Mouse (Mus musculus) ES-E14 (cell line): ENCODE data around the gene Sphk2. TPM values are rescaled to one million over a fixed set of nuclear protein-coding genes. Genes with fewer than 3 reads are reported as not detected.

Source experiments
- DNase-seq: peaks from one replicate; pipeline ENCODE4 v3.0.0-alpha.2; 2013; ENCODE audit warnings: low read depth, low spot score
- H3K27ac ChIP-seq: 2 replicates; pipeline ENCODE4 v1.5.1; 2012; ENCODE audit warnings: low read depth, mild to moderate bottlenecking, low read length, moderate library complexity, mixed read lengths; ENCODE audit not compliant: poor library complexity, insufficient read depth, severe bottlenecking
- H3K36me3 ChIP-seq: 2 replicates; pipeline ENCODE4 v1.6.1; 2012; ENCODE audit warnings: mild to moderate bottlenecking, low read length, moderate library complexity, mixed read lengths; ENCODE audit not compliant: control insufficient read depth, poor library complexity, insufficient read depth, severe bottlenecking
- H3K4me1 ChIP-seq, 2 experiments: fragments of 150-350 bp in 1 of 2; sonication (generic) in 1 of 2; 2 replicates each; pipeline ENCODE4 v1.6.1; 2012; ENCODE audit warnings: low read length in 2 of 2, mild to moderate bottlenecking in 1 of 2, mixed read lengths in 1 of 2; ENCODE audit not compliant: control insufficient read depth in 2 of 2, insufficient read depth in 2 of 2, poor library complexity in 1 of 2
- H3K4me3 ChIP-seq, 2 experiments: fragments of 150-350 bp in 1 of 2; sonication (generic) in 1 of 2; 2 replicates each; pipeline ENCODE4 v1.5.1; 2012; ENCODE audit warnings: low read length in 2 of 2, low read depth in 1 of 2, mild to moderate bottlenecking in 1 of 2, mixed read lengths in 1 of 2; ENCODE audit not compliant: insufficient read depth in 1 of 2, poor library complexity in 1 of 2, severe bottlenecking in 1 of 2
- H3K9ac ChIP-seq: 2 replicates; pipeline ENCODE4 v1.6.1; 2012; ENCODE audit warnings: low read depth, mild to moderate bottlenecking, low read length, mixed read lengths; ENCODE audit not compliant: poor library complexity, insufficient read depth, severe bottlenecking
- H3K9me3 ChIP-seq: fragments of 150-350 bp; sonication (generic); 2 replicates; pipeline ENCODE4 v1.6.1; 2012; ENCODE audit warnings: low read depth, mild to moderate bottlenecking, low read length; ENCODE audit not compliant: control insufficient read depth, insufficient read depth
- CHD2 ChIP-seq: IDR thresholded peaks from 2 replicates; pipeline ENCODE4 v1.6.1; 2014; ENCODE audit warnings: mild to moderate bottlenecking, low read depth, low read length, inconsistent platforms
- HCFC1 ChIP-seq: IDR thresholded peaks from 2 replicates; pipeline ENCODE4 v1.6.1; 2012; ENCODE audit warnings: low read length, inconsistent platforms, borderline replicate concordance; ENCODE audit not compliant: insufficient read depth
- MAFK ChIP-seq: IDR thresholded peaks from 2 replicates; pipeline ENCODE4 v1.6.1; 2014; ENCODE audit warnings: mild to moderate bottlenecking, low read depth, low read length, inconsistent platforms; ENCODE audit not compliant: insufficient read depth
- ZC3H11A ChIP-seq: IDR thresholded peaks from 2 replicates; pipeline ENCODE4 v1.6.1; 2012; ENCODE audit warnings: low read depth, mild to moderate bottlenecking, inconsistent platforms, low read length, borderline replicate concordance
- ZNF384 ChIP-seq: IDR thresholded peaks from 2 replicates; pipeline ENCODE4 v1.6.1; 2012; ENCODE audit warnings: low read depth, low read length, inconsistent platforms
- in situ Hi-C, 2 experiments: fragments of 600-800 bp; cut with MboI; formaldehyde crosslinking; loops; one replicate each; pipeline ENCODE4 v1.15.1; 2025; ENCODE audit warnings: low sequenced_read_pairs in 2 of 2, inconsistent platforms in 1 of 2; ENCODE audit not compliant: unreplicated experiment in 2 of 2
- total RNA-seq: library from RNA; depleted of rRNA; stranded (reverse); fragments of 300-350 nt; gene quantifications from 2 replicates; pipeline ENCODE4 v1.2.3, GENCODE M21; 2012

Sphk2 gene
- total RNA-seq, 1 experiment: 21.5 TPM

GRCm38 (mm10) chr7:45722348-45722713 is 4.5 kb upstream of the Sphk2 start:
- Histone ChIP-seq H3K9ac (no peak overlapping the region), H3K36me3 (peaks cover 65% of the 10 kb centered on the region), H3K4me3 (no peak overlapping the region), H3K9me3 (no peaks in the 10 kb centered on the region), H3K4me1 (peaks cover 0 to 8% of the 10 kb centered on the region in 2 experiments; a peak in 1 of 4 replicates), H3K27ac (no peak overlapping the region)
- no peak for TF ChIP-seq HCFC1
- TF ChIP-seq ZNF384: no peak
- TF ChIP-seq MAFK: no peak
- TF ChIP-seq CHD2: no peak
- TF ChIP-seq ZC3H11A: no peak
- DNase-seq: no peak
- in situ Hi-C loops: no loop called here

GRCm38 (mm10) chr7:45721642-45722347 is 4.0 kb upstream of the Sphk2 start:
- in situ Hi-C loops: no loop called here
- Histone ChIP-seq H3K9me3 (no peaks in the 10 kb centered on the region), H3K36me3 (peaks cover 65% of the 10 kb centered on the region), H3K4me1 (peaks cover 0 to 8% of the 10 kb centered on the region in 2 experiments; a peak in 1 of 4 replicates), H3K4me3 (no peak overlapping the region), H3K9ac (no peak overlapping the region), H3K27ac (no peak overlapping the region)
- TF ChIP-seq MAFK (no peak), ZC3H11A (no peak), CHD2 (no peak), ZNF384 (no peak), HCFC1 (no peak)
- DNase-seq: no peak

DNA sequence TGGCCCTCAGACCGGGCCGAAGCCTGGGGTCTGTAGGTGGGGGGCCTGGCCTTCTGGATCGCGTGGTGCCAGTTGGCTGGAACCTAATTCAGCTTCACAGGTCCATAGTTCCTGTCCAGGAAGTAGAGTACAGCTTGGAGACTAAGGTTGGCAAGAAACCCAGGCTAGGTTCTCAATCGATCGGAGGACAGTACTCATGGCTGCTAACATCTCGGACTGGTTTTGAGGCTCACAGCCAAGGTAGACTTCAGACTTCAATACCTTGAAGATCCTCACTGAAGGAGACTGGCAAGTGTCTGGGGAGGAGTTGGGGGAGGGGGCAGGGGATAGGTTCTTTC is 3.4 kb upstream of the Sphk2 start:
- TF ChIP-seq HCFC1: no peak
- TF ChIP-seq MAFK: no peak
- TF ChIP-seq CHD2: no peak
- no peak for TF ChIP-seq ZNF384
- peaks cover 65% of the 10 kb centered on the region for H3K36me3 ChIP-seq

GRCm38 (mm10) chr7:45720413-45721233 is 2.8 kb upstream of the Sphk2 start, which contains the start of gene Fam83e:
TSS of gene Fam83e (plus strand) at chr7:45721212.
- H3K36me3 ChIP-seq: peaks cover 64% of the 10 kb centered on the region
- TF ChIP-seq CHD2 (peak; percentile 52; the same call in 1 of the 2 replicates), ZNF384 (no peak)
- DNase-seq: no peak
- in situ Hi-C loops: no loop called here
- H3K27ac ChIP-seq: no peak within 1 kb of the TSS
- peaks cover 0 to 10% of the 10 kb centered on the region in 2 experiments; a peak in 1 of 4 replicates for H3K4me1 ChIP-seq
- H3K4me3 ChIP-seq: peak within 1 kb of the TSS; percentile 88 to 93; a peak in 2 of 4 replicates
- no peaks in the 10 kb centered on the region for H3K9me3 ChIP-seq
- peak within 1 kb of the TSS; percentile 98 for H3K9ac ChIP-seq

More for the DNA sequence above, 3.4 kb upstream of the Sphk2 start:
- no peak for DNase-seq
- Histone ChIP-seq H3K27ac (no peak overlapping the region), H3K4me3 (peak overlapping the region in 1 of 2 experiments; percentile 18; a peak in 1 of 4 replicates), H3K9ac (no peak overlapping the region), H3K4me1 (peaks cover 0 to 8% of the 10 kb centered on the region in 2 experiments; a peak in 1 of 4 replicates), H3K9me3 (no peaks in the 10 kb centered on the region)
- in situ Hi-C loops: no loop called here
